Mouse (Mus musculus) embryonic fibroblast, embryonic 13.5 days (primary cell): ENCODE data around the gene Gm10203. TPM values are rescaled to one million over a fixed set of nuclear protein-coding genes. Genes with fewer than 3 reads are reported as not detected.
A peak's percentile ranks its signal among the peaks of the same experiment; 100 is the strongest.

ENCODE experiments used
- H3K27ac ChIP-seq: 2 replicates; pipeline ENCODE4 v1.5.1; 2012; ENCODE audit warnings: low read length, control low read depth, inconsistent platforms; ENCODE audit not compliant: insufficient read depth
- H3K4me1 ChIP-seq: 2 replicates; pipeline ENCODE4 v1.6.1; 2011; ENCODE audit warnings: low read length; ENCODE audit not compliant: control insufficient read depth, insufficient read depth
- H3K4me3 ChIP-seq: 2 replicates; pipeline ENCODE4 v1.5.1; 2011; ENCODE audit warnings: mild to moderate bottlenecking, control low read depth, low read length; ENCODE audit not compliant: insufficient read depth
- CTCF ChIP-seq: IDR thresholded peaks from 2 replicates; pipeline ENCODE4 v1.5.1; 2011; ENCODE audit warnings: mild to moderate bottlenecking, control low read depth, low read length, moderate library complexity, borderline replicate concordance; ENCODE audit not compliant: insufficient read depth
- POLR2A ChIP-seq: IDR thresholded peaks from 2 replicates; pipeline ENCODE4 v1.6.1; 2011; ENCODE audit warnings: low read depth, mild to moderate bottlenecking, control low read depth, low read length, moderate library complexity
- polyA plus RNA-seq: library from polyadenylated mRNA; stranded (reverse); fragments of >200 nt; gene quantifications from 2 replicates; pipeline ENCODE4 v1.2.4, GENCODE M21; 2011; ENCODE audit warnings: low read depth; ENCODE audit not compliant: missing spikeins, insufficient read length

Gm10203 gene
- polyA plus RNA-seq, 1 experiment = not detected

- no peaks in the 10 kb centered on the region for H3K4me1 ChIP-seq
- peak within 1 kb of the TSS; percentile 72 for H3K27ac ChIP-seq
- peak within 1 kb of the TSS; percentile 77 for H3K4me3 ChIP-seq
- TF ChIP-seq CTCF = no peak
- TF ChIP-seq POLR2A = peak; percentile 52
Observed at GRCm38 (mm10) chr6:149101076-149101942, 28.7 kb upstream of the Gm10203 start, which contains the start of gene Dennd5b. Gene Dennd5b (minus strand): TSS chr6:149101680.

GRCm38 (mm10) chr6:149101943-149102243 is 28.1 kb upstream of the Gm10203 start:
- no peak overlapping the region for H3K27ac ChIP-seq
- peak overlapping the region; percentile 77 for H3K4me3 ChIP-seq
- TF ChIP-seq CTCF = no peak
- no peak for TF ChIP-seq POLR2A
- no peaks in the 10 kb centered on the region for H3K4me1 ChIP-seq

- H3K4me1 ChIP-seq = no peaks in the 10 kb centered on the region
- no peak overlapping the region for H3K27ac ChIP-seq
- TF ChIP-seq POLR2A (no peak), CTCF (no peak)
- H3K4me3 ChIP-seq = no peak overlapping the region
Observed at GRCm38 (mm10) chr6:149103451-149103850, 26.5 kb upstream of the Gm10203 start.

GRCm38 (mm10) chr6:149107615-149108014 is 22.4 kb upstream of the Gm10203 start:
- Histone ChIP-seq H3K4me1 (no peaks in the 10 kb centered on the region), H3K27ac (no peak overlapping the region)
- TF ChIP-seq POLR2A (no peak), CTCF (no peak)

GRCm38 (mm10) chr6:149108909-149109308 is 21.1 kb upstream of the Gm10203 start:
- TF ChIP-seq CTCF (no peak), POLR2A (no peak)
- H3K4me3 ChIP-seq = no peak overlapping the region
- H3K27ac ChIP-seq = no peak overlapping the region
- no peaks in the 10 kb centered on the region for H3K4me1 ChIP-seq

More at GRCm38 (mm10) chr6:149107615-149108014, 22.4 kb upstream of the Gm10203 start:
- no peak overlapping the region for H3K4me3 ChIP-seq

GRCm38 (mm10) chr6:149116992-149117391 is 13.0 kb upstream of the Gm10203 start:
- Histone ChIP-seq H3K4me3 (no peak overlapping the region), H3K4me1 (no peaks in the 10 kb centered on the region)
- TF ChIP-seq POLR2A = no peak
- TF ChIP-seq CTCF = no peak

GRCm38 (mm10) chr6:149118935-149119334 is 11.0 kb upstream of the Gm10203 start:
- Histone ChIP-seq H3K27ac (no peak overlapping the region), H3K4me1 (no peaks in the 10 kb centered on the region), H3K4me3 (no peak overlapping the region)
- TF ChIP-seq POLR2A (no peak), CTCF (no peak)

More at GRCm38 (mm10) chr6:149116992-149117391, 13.0 kb upstream of the Gm10203 start:
- H3K27ac ChIP-seq = no peak overlapping the region

- TF ChIP-seq POLR2A (no peak), CTCF (no peak)
Observed at GRCm38 (mm10) chr6:149119853-149120252, 10.1 kb upstream of the Gm10203 start.

GRCm38 (mm10) chr6:149123042-149123441 is 6.9 kb upstream of the Gm10203 start:
- TF ChIP-seq POLR2A (no peak), CTCF (no peak)
- no peak overlapping the region for H3K27ac ChIP-seq
- no peak overlapping the region for H3K4me3 ChIP-seq
- H3K4me1 ChIP-seq = no peaks in the 10 kb centered on the region

More at GRCm38 (mm10) chr6:149119853-149120252, 10.1 kb upstream of the Gm10203 start:
- no peak overlapping the region for H3K27ac ChIP-seq
- H3K4me3 ChIP-seq = no peak overlapping the region
- H3K4me1 ChIP-seq = no peaks in the 10 kb centered on the region

GRCm38 (mm10) chr6:149126675-149127074 is 3.3 kb upstream of the Gm10203 start:
- H3K27ac ChIP-seq = no peak overlapping the region
- no peaks in the 10 kb centered on the region for H3K4me1 ChIP-seq
- no peak overlapping the region for H3K4me3 ChIP-seq
- no peak for TF ChIP-seq POLR2A
- no peak for TF ChIP-seq CTCF

GRCm38 (mm10) chr6:149131111-149131510 is 1.1 kb downstream of the Gm10203 start:
- H3K4me1 ChIP-seq = peaks cover 3% of the 10 kb centered on the region; the same call in 1 of the 2 replicates
- H3K27ac ChIP-seq = no peak overlapping the region
- no peak for TF ChIP-seq POLR2A
- no peak for TF ChIP-seq CTCF
- H3K4me3 ChIP-seq = no peak overlapping the region
